Mouse (Mus musculus): Measurements from ENCODE around the gene Trak2. TPM values are rescaled to one million over a fixed set of nuclear protein-coding genes. Genes with fewer than 3 reads are reported as not detected.
"Not testable (repeated sequence)": the region's sequence is repeated elsewhere in the genome, so short reads cannot be mapped to it uniquely, and the experiment has no call there.

Trak2 gene
- total RNA-seq, 2 experiments from 2014 or later: 155 to 161 TPM

DNA sequence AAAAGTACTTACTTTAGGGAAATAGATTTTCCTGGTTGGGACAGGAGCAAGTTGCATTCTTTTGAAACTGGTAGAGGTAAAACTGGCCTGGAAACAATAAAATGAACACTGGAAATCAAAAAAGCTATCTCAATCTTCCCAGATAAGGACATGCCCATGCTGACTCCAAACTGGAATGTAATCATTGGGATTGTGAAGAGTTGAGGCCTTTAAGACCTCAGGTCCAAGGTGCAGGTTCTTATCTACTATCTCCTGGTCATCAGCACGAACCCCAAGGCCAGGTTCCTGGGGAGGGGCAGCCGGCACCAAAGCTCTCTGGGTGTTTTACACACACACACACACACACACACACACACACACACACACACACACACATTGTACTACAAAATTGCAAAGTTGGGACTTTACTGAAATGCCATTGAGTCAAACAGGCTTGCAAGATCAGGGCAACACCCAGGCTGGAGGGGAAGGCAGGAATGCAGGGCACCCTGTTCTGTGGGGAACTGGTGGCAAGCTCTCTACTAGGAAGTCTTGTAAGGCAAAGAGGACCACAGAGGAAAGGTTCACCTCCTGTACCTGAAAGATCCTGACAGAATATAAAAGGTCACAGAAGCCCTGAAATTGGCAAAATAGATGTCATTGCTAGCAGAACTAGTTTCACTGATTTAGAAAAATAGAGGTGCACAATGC is 81.6 kb downstream of the Trak2 start:
- intact Hi-C loops (cut with DNase I); DNase-seq: not testable (repeated sequence)

DNA sequence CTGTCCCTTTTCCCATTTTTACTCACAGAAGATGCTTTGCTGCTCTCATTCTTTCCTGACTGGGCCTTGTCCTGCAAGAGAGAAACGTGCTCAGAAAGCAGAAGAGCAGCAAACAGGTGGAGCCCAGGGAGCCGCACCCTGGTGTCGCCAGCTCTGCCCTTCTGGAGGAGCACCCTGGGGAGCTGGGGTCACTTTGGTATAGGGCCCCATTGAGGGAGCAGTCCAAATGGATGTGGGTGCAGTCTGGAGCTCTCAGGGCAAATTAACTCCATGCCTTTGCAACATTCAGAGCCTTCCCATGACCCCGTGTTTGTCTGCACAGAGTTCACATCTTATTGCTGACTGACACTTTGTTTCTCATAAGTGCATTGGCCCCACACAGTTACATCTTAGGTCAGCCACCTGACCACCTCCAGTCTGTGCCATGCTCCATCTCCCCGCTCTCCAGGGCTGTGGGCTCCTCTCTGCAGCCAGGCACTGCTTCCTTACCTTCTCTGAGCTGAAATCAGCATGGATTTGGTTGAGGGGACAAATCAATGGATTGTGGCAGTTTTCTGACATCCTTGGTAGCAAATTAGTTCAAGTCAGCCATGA is 82.4 kb downstream of the Trak2 start:
- DNase-seq; intact Hi-C loops (cut with DNase I): not testable (repeated sequence)

DNA sequence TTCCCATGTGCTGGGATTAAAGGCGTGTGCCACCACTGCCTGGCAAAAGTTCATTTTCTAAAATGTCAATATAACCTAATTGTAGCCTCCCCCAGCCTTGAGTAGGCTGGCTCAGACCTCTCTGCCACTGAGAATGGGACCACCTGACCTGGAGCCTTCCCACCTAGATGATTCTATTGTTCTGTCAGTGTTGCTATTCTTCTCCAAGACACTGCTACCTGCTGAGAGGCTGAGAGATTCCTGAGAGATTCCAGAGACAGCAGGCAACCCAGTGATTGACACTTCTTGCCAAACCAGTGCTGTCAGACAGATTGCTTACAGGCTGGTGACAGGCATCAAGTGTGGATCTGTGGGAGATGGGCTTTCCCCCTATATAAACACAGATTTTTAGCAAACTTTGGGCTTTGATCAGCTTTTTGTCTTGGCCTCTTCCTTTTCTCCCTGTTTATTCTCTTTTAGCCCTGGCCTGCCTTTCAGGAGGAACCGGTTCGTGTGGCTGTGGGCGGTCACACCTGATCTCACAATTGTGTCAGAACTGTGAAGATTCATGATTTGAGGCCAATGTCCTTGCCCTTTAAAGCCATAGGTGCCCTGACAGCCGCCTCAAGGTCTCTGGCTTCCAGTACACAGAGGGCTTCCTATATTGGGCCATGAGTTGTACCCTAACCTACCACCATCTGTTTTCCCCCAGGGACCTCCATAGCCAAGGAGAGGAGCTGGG is 83.2 kb downstream of the Trak2 start:
- intact Hi-C loops (cut with DNase I): no loop called here
- no peak for DNase-seq

DNA sequence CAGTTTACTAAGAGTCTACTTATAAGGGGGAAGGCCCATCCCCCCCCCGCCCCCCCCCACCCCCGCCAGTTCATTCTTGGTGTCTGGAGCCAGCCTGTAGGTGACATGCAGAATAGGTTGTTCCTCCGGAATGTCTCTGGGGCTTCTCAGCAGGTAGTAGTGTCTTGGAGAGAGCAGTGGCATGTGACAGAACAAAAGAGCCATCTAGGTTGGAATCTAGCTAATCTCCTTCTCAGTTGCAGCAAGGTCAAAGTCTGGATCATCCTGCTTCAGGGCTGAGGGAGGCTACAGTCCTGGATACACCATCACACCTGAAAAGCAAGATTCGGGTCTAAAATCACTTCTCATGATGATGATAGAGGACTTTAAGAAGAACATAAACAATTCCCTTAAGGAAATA is 87.6 kb downstream of the Trak2 start:
- intact Hi-C loops (cut with DNase I): no loop called here

DNA sequence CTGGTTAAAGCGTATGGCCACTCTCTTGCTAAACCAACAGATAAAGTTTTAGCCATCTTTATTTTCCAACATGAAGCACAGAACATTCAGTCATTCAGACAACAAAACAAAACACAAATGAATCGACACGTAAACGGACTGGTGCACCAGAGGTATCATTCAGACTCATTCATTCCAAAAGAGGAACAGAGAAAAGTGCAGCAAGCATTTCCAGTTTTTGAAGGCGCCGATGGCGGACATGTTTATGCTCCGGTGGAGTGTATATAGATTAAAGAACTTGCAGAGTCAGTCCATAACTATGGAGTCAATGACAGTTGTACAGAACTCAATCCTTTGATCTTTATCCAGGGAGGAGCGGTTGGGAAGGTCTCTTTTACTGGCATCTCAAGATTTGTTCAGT is 90.0 kb downstream of the Trak2 start:
- intact Hi-C loops (cut with DNase I); DNase-seq: not testable (repeated sequence)

More for the DNA sequence above, 87.6 kb downstream of the Trak2 start:
- no peak for DNase-seq

DNA sequence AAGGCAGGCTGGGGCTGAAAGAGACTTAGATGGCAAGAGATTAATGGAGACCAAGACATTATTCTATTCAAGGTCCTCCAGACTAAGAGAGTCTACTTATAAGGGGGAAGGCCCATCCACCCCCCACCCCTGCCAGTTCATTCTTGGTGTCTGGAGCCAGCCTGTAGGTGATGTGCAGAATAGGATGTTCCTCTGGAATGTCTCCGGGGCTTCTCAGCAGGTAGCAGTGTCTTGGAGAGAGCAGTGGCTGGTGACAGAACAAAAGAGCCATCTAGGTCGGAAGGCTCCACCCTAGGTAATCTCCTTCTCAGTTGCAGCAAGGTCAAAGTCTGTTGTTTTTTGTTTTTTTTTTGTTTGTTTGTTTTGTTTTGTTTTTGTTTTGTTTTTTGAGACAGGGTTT is 93.9 kb downstream of the Trak2 start:
- DNase-seq; intact Hi-C loops (cut with DNase I): not testable (repeated sequence)

DNA sequence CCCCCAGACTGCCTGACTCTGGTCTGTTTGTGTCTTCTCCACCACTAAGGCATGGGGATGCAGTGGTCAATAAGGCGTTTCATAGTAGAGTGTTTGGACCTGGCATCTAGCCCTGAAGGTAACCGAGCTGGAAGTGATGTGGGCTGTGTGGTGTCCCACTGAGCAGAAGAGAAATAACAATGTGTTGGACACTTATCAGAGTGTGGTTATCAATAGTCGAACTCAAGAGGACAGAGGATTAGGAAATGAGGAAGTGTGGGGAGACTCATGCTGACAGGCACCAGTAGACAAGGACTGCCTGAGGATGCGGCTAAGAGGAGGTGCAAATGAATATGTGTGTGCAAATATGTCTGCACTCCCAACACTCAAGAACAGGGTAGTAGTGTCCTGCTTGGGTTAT is 96.7 kb downstream of the Trak2 start:
- DNase-seq; intact Hi-C loops (cut with DNase I): not testable (repeated sequence)

DNA sequence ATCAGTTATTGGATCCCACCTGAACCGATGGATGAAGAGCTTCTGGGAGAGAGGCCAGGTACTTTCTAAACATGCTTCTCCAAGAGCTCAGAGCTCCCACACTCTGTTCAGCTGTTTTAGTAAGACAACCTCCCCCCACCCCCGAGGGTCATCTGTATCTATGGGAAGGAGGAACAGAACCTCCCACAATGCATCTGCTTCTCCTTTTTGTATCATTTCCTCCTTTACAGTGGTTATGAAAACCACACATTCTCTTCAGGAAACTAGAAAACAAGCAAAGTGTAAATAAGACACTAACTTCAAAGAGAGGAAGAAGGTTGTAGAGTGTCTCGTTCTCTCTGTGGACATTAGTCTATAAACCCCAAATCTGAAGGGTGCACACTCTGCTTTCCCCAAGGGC is 112.6 kb downstream of the Trak2 start:
- DNase-seq; intact Hi-C loops (cut with DNase I): not testable (repeated sequence)

DNA sequence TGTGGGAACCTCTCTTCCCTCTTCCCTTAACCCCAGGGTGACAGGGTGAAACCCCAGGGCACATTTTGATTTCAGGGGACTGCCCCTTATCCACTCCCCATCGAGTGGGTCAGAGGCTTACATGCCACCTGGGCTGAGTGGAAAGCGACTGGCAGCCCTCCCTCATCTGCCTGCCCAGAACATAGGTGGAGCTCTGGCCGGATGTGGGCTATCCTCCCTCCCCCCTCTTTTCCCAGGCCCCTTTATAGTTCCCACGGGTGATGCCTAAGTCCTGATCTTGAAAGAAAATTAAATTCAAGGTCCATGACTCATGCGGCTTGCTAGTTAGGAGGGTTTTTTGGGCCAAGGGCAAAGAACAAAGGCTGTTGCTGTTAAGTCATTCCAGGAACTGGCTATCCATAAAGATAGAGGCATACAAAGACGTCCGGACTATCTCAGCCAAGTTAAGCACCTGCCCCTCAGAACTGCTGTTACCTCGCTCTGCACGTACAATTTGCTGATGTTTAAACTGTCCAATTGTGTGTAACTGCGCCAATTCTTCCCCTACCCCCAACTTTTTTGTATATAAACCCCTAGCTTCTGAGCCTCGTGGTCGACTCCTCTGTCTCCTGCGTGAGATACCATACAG is 113.4 kb downstream of the Trak2 start:
- peak in 1 of 2 experiments; percentile 5 for DNase-seq
- intact Hi-C loops (cut with DNase I): not testable (repeated sequence)

DNA sequence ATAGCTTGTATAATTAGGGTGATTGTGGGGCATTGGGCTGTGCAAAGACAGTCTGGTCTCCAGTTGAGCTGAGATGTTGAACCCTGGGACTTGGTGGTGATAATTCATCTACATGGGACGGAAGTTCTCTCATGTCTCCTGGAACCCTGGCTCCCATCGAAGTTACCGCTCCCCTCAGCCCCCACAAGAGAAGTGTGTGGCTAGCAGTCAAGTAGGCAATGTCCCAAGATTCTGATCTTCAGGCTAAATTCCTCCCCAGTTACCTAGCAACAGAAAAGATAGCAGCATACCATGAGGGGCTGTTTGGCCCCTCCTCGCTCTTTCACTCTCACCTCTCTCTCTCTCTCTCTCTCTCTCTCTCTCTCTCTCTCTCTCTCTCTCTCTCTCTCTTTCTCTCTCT is 114.1 kb downstream of the Trak2 start:
- DNase-seq; intact Hi-C loops (cut with DNase I): not testable (repeated sequence)

DNA sequence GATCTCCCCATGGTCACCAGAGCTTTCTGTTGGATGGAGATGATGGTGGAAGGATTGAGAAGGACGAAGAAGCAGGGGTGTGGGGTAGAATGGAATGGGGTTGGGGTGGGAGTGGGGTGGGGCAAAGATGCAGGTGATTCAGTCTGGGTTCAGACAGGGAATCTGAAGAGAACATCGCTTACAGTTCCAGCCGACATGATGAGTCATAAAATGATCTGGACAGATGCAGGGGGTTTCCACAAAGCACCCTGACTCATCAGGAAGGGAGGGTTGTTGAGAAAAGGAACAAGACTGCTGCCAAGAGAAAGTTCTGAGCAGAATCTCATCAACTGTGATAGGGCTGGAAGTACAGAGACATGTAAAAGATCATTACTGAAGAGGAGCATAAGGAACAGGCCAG is 116.4 kb downstream of the Trak2 start:
- intact Hi-C loops (cut with DNase I); DNase-seq: not testable (repeated sequence)

Other genes with a start within 250 kb of the Trak2 start
- 10 to 100 TPM; 12.6 to 16.3 TPM for gene Casp8, start 178.1 kb downstream of the Trak2 start, total RNA-seq (2021)
- 10 to 100 TPM; 39.6 to 40.7 TPM for gene Stradb, start 92 bp upstream of the Trak2 start, total RNA-seq (2021)
- not detected for gene C2cd6, start 121.5 kb upstream of the Trak2 start, total RNA-seq (2021)
- gene Tmem237, start 147.0 kb upstream of the Trak2 start, total RNA-seq (2021): 1 to 10 TPM; 4.3 to 6.2 TPM
- under 1 TPM in 1 of 2 experiments, not detected in 1; 0.24 TPM for gene Mpp4, start 190.0 kb upstream of the Trak2 start, total RNA-seq (2021)